Mouse (Mus musculus): ENCODE data around the gene Phc2.
"Not testable (repeated sequence)": the region's sequence is repeated elsewhere in the genome, so short reads cannot be mapped to it uniquely, and the experiment has no call there.

Gene Phc2

GRCm38 (mm10) chr4:128646762-128647161 is 7.7 kb upstream of the Phc2 start:
- no peak for DNase-seq (ENCODE audit: low spot score)

GRCm38 (mm10) chr4:128648567-128649255 is 5.8 kb upstream of the Phc2 start:
- no peak for DNase-seq (ENCODE audit: low spot score)

- DNase-seq (ENCODE audit: low spot score) = no peak
Measured at GRCm38 (mm10) chr4:128651530-128651929, 3.0 kb upstream of the Phc2 start.

- no peak for DNase-seq (ENCODE audit: low spot score)
Measured at GRCm38 (mm10) chr4:128652584-128653298, 1.8 kb upstream of the Phc2 start.

- no peak for DNase-seq (ENCODE audit: low spot score)
Measured at GRCm38 (mm10) chr4:128655446-128655845, 944 bp downstream of the Phc2 start.

GRCm38 (mm10) chr4:128660196-128660595 is 5.7 kb downstream of the Phc2 start:
- no peak for DNase-seq (ENCODE audit: low spot score)

- DNase-seq (ENCODE audit: low spot score) = no peak
Measured at GRCm38 (mm10) chr4:128661063-128661462, 6.6 kb downstream of the Phc2 start.

GRCm38 (mm10) chr4:128664002-128664401 is 9.5 kb downstream of the Phc2 start:
- DNase-seq (ENCODE audit: low spot score) = no peak

GRCm38 (mm10) chr4:128666362-128666761 is 11.9 kb downstream of the Phc2 start:
- not testable (repeated sequence) for DNase-seq (ENCODE audit: low spot score)

- DNase-seq (ENCODE audit: low spot score) = not testable (repeated sequence)
Measured at GRCm38 (mm10) chr4:128667195-128667594, 12.7 kb downstream of the Phc2 start.

- no peak for DNase-seq (ENCODE audit: low spot score)
Measured at GRCm38 (mm10) chr4:128669229-128669628, 14.7 kb downstream of the Phc2 start.

GRCm38 (mm10) chr4:128670566-128671191 is 16.2 kb downstream of the Phc2 start:
- no peak for DNase-seq (ENCODE audit: low spot score)

- DNase-seq (ENCODE audit: low spot score) = no peak
Measured at GRCm38 (mm10) chr4:128672494-128672893, 18.0 kb downstream of the Phc2 start.

- DNase-seq (ENCODE audit: low spot score) = no peak
Measured at GRCm38 (mm10) chr4:128678564-128679217, 24.2 kb downstream of the Phc2 start.

- no peak for DNase-seq (ENCODE audit: low spot score)
Measured at GRCm38 (mm10) chr4:128681126-128681525, 26.6 kb downstream of the Phc2 start.

GRCm38 (mm10) chr4:128682281-128682680 is 27.8 kb downstream of the Phc2 start:
- no peak for DNase-seq (ENCODE audit: low spot score)

- no peak for DNase-seq (ENCODE audit: low spot score)
Measured at GRCm38 (mm10) chr4:128683706-128684105, 29.2 kb downstream of the Phc2 start.

GRCm38 (mm10) chr4:128684108-128684507 is 29.6 kb downstream of the Phc2 start:
- no peak for DNase-seq (ENCODE audit: low spot score)

- DNase-seq (ENCODE audit: low spot score) = no peak
Measured at GRCm38 (mm10) chr4:128688513-128688913, 34.0 kb downstream of the Phc2 start.

GRCm38 (mm10) chr4:128688976-128689375 is 34.5 kb downstream of the Phc2 start:
- DNase-seq (ENCODE audit: low spot score) = no peak

- DNase-seq (ENCODE audit: low spot score) = no peak
Measured at GRCm38 (mm10) chr4:128689739-128690304, 35.3 kb downstream of the Phc2 start.

GRCm38 (mm10) chr4:128691195-128691594 is 36.7 kb downstream of the Phc2 start:
- DNase-seq (ENCODE audit: low spot score) = no peak
